22 mouse cellular contexts compared by ENCODE assay signal in genomic region chr12:26562858-26563257, GRCm38 (mm10).
"Had no signal": no experiment of that assay in that cellular context is flagged by ENCODE, and none has a peak within 500 bp of the region (broad histone marks: within the 10 kb centered on the region; RNA-seq: fewer than 3 reads in every experiment).

No protein-coding gene starts in this region.

- H3K9ac ChIP-seq: forebrain, postnatal 0 days; hindbrain, embryonic 13.5 days; hindbrain, embryonic 15.5 days; kidney, embryonic 15.5 days; limb, embryonic 13.5 days; limb, embryonic 15.5 days; liver, embryonic 12.5 days; liver, embryonic 14.5 days had no signal

- H3K27me3 ChIP-seq: hindbrain, embryonic 13.5 days; hindbrain, embryonic 15.5 days; kidney, embryonic 15.5 days; limb, embryonic 13.5 days; limb, embryonic 15.5 days; liver, embryonic 12.5 days had no signal

- H3K4me3 ChIP-seq: hindbrain, embryonic 13.5 days; hindbrain, embryonic 15.5 days; kidney, embryonic 15.5 days; limb, embryonic 13.5 days; limb, embryonic 15.5 days; liver, embryonic 12.5 days had no signal

- DNase-seq: forebrain, postnatal 0 days; gastrocnemius, postnatal 14 days; gastrocnemius, postnatal 36 days; kidney, adult 11 months; kidney, adult 2 months; kidney, adult 9 months; kidney, postnatal 14 days; kidney, postnatal 36 days; layer of hippocampus, adult 9-11 months; layer of hippocampus, postnatal 36 days; left cerebral cortex, postnatal 4 days; lung, adult 18-20 months had no signal

- H3K4me2 ChIP-seq: hindbrain, embryonic 13.5 days; hindbrain, embryonic 15.5 days; kidney, embryonic 15.5 days; limb, embryonic 13.5 days; limb, embryonic 15.5 days; liver, embryonic 12.5 days had no signal

- H3K36me3 ChIP-seq: hindbrain, embryonic 13.5 days; hindbrain, embryonic 15.5 days; kidney, embryonic 15.5 days; limb, embryonic 13.5 days; limb, embryonic 15.5 days; liver, embryonic 12.5 days had no signal

- H3K4me1 ChIP-seq: hindbrain, embryonic 15.5 days; limb, embryonic 13.5 days; limb, embryonic 15.5 days; liver, embryonic 12.5 days had no signal

- ATAC-seq: forebrain, postnatal 0 days; hindbrain, postnatal 0 days; intestine, embryonic 16.5 days; liver, embryonic 12.5 days had no signal

- H3K27ac ChIP-seq: hindbrain, embryonic 13.5 days; hindbrain, embryonic 15.5 days; hindbrain, postnatal 0 days; kidney, embryonic 15.5 days; kidney, postnatal 0 days; limb, embryonic 13.5 days; limb, embryonic 15.5 days; liver, embryonic 12.5 days; liver, embryonic 14.5 days had no signal

- H3K9me3 ChIP-seq: hindbrain, embryonic 13.5 days; hindbrain, embryonic 15.5 days; kidney, embryonic 15.5 days; limb, embryonic 13.5 days; limb, embryonic 15.5 days; liver, embryonic 12.5 days had no signal
